Mouse (Mus musculus): ENCODE data around the gene Gm21992. TPM values are rescaled to one million over a fixed set of nuclear protein-coding genes. Genes with fewer than 3 reads are reported as not detected.

The Gm21992 gene
- 52.8 TPM for polyA plus RNA-seq (2017; shearing (Covaris generic))

GRCm38 (mm10) chr19:4811063-4811908, at the start of gene Gm21992, which contains the start of gene Rbm14:
Gene Gm21992 (minus strand): TSS chr19:4811612.
Gene Rbm14 (minus strand): TSS chr19:4811634.

GRCm38 (mm10) chr19:4854552-4855469, 43.4 kb upstream of the Gm21992 start, which contains the start of gene Ctsf:
Gene Ctsf (plus strand): TSS chr19:4855130.

GRCm38 (mm10) chr19:4839149-4839548, 27.7 kb upstream of the Gm21992 start, which contains the start of the genes Ccs and Ccdc87:
Gene Ccs (minus strand): TSS chr19:4839332.
Gene Ccdc87 (plus strand): TSS chr19:4839366.

GRCm38 (mm10) chr19:4793831-4794422, 17.5 kb downstream of the Gm21992 start, which contains the start of gene Rbm4:
Gene Rbm4 (minus strand): TSS chr19:4793901.

GRCm38 (mm10) chr19:4756193-4756911, 55.1 kb downstream of the Gm21992 start, which contains the start of gene Rbm4b:
Gene Rbm4b (plus strand): TSS chr19:4756497.

GRCm38 (mm10) chr19:4711098-4711600, 100.3 kb downstream of the Gm21992 start, which contains the start of gene Sptbn2:
Gene Sptbn2 (plus strand): TSS chr19:4711167.

GRCm38 (mm10) chr19:4698205-4698677, 113.2 kb downstream of the Gm21992 start, which contains the start of gene Gm960:
Gene Gm960 (minus strand): TSS chr19:4698668.

Other genes with a start within 250 kb of the Gm21992 start
- gene Lrfn4, start 195.9 kb downstream of the Gm21992 start, polyA plus RNA-seq (2017; shearing (Covaris generic)) = not detected
- 54.1 TPM for gene Rce1, start 186.0 kb downstream of the Gm21992 start, polyA plus RNA-seq (2017; shearing (Covaris generic))
- gene Gm960, start 112.9 kb downstream of the Gm21992 start, polyA plus RNA-seq (2017; shearing (Covaris generic)) = not detected
- 1.3 TPM for gene Sptbn2, start 100.4 kb downstream of the Gm21992 start, polyA plus RNA-seq (2017; shearing (Covaris generic))
- 53.1 TPM for gene Rbm4b, start 55.1 kb downstream of the Gm21992 start, polyA plus RNA-seq (2017; shearing (Covaris generic))
- 62.0 TPM for gene Rbm4, start 17.7 kb downstream of the Gm21992 start, polyA plus RNA-seq (2017; shearing (Covaris generic))
- 98.3 TPM for gene Rbm14, start within 50 bp of the Gm21992 start, polyA plus RNA-seq (2017; shearing (Covaris generic))
- 213 TPM for gene Ccs, start 27.7 kb upstream of the Gm21992 start, polyA plus RNA-seq (2017; shearing (Covaris generic))
- gene Ccdc87, start 27.8 kb upstream of the Gm21992 start, polyA plus RNA-seq (2017; shearing (Covaris generic)) = 0.28 TPM
- 7.4 TPM for gene Ctsf, start 43.5 kb upstream of the Gm21992 start, polyA plus RNA-seq (2017; shearing (Covaris generic))
- gene Actn3, start 66.3 kb upstream of the Gm21992 start, polyA plus RNA-seq (2017; shearing (Covaris generic)) = 0.10 TPM
- 7.9 TPM for gene Zdhhc24, start 67.1 kb upstream of the Gm21992 start, polyA plus RNA-seq (2017; shearing (Covaris generic))
- gene Bbs1, start 95.0 kb upstream of the Gm21992 start, polyA plus RNA-seq (2017; shearing (Covaris generic)) = 0.92 TPM
- gene Dpp3, start 116.7 kb upstream of the Gm21992 start, polyA plus RNA-seq (2017; shearing (Covaris generic)) = 136 TPM
- 0.65 TPM for gene Peli3, start 131.5 kb upstream of the Gm21992 start, polyA plus RNA-seq (2017; shearing (Covaris generic))
- 59.2 TPM for gene Mrpl11, start 150.5 kb upstream of the Gm21992 start, polyA plus RNA-seq (2017; shearing (Covaris generic))
- gene Npas4, start 178.7 kb upstream of the Gm21992 start, polyA plus RNA-seq (2017; shearing (Covaris generic)) = 1.8 TPM
- gene Slc29a2, start 212.2 kb upstream of the Gm21992 start, polyA plus RNA-seq (2017; shearing (Covaris generic)) = 2.0 TPM
- 18.7 TPM for gene B4gat1, start 227.2 kb upstream of the Gm21992 start, polyA plus RNA-seq (2017; shearing (Covaris generic))
- 3.6 TPM for gene AC124502.3, start 227.3 kb upstream of the Gm21992 start, polyA plus RNA-seq (2017; shearing (Covaris generic))
- 81.9 TPM for gene Brms1, start 229.7 kb upstream of the Gm21992 start, polyA plus RNA-seq (2017; shearing (Covaris generic))
- 0.26 TPM for gene Rin1, start 238.9 kb upstream of the Gm21992 start, polyA plus RNA-seq (2017; shearing (Covaris generic))